Mouse (Mus musculus) MEL (cell line): Measurements from ENCODE around the gene Pck1. TPM values are rescaled to one million over a fixed set of nuclear protein-coding genes. Genes with fewer than 3 reads are reported as not detected.
"Not testable (repeated sequence)": the region's sequence is repeated elsewhere in the genome, so short reads cannot be mapped to it uniquely, and the experiment has no call there.

Experiments
- DNase-seq: peaks from one replicate; pipeline ENCODE4 v3.0.0; 2011; ENCODE audit warnings: low read depth, low spot score
- H3K27ac ChIP-seq: 2 replicates; pipeline ENCODE4 v1.5.1; 2012; ENCODE audit warnings: low read depth, mild to moderate bottlenecking, control low read depth, low read length, moderate library complexity; ENCODE audit not compliant: control insufficient read depth
- H3K27me3 ChIP-seq, 2 experiments: fragments of 150-350 bp in 1 of 2; sonication (generic) in 1 of 2; 2 replicates each; pipeline ENCODE4 v1.6.1; 2012; ENCODE audit warnings: low read length in 2 of 2, mild to moderate bottlenecking in 2 of 2, improper control_type of control experiment in 1 of 2, moderate library complexity in 1 of 2; ENCODE audit not compliant: insufficient read depth in 2 of 2, control insufficient read depth in 1 of 2
- H3K36me3 ChIP-seq, 2 experiments: 2 replicates each; pipeline ENCODE4 v1.6.1; 2012 to 2014; ENCODE audit warnings: low read length in 2 of 2, improper control_type of control experiment in 1 of 2, inconsistent platforms in 1 of 2, mild to moderate bottlenecking in 1 of 2; ENCODE audit not compliant: insufficient read depth in 2 of 2, control insufficient read depth in 1 of 2
- H3K4me1 ChIP-seq, 2 experiments: fragments of 150-350 bp in 1 of 2; sonication (generic) in 1 of 2; 2 replicates each; pipeline ENCODE4 v1.6.1; 2012; ENCODE audit warnings: low read length in 2 of 2, improper control_type of control experiment in 1 of 2, mild to moderate bottlenecking in 1 of 2; ENCODE audit not compliant: insufficient read depth in 2 of 2, control insufficient read depth in 1 of 2
- H3K4me3 ChIP-seq, 2 experiments: fragments of 150-350 bp in 1 of 2; sonication (generic) in 1 of 2; 2 replicates each; pipeline ENCODE4 v1.5.1; 2012; ENCODE audit warnings: low read depth in 2 of 2, low read length in 2 of 2, mild to moderate bottlenecking in 2 of 2, moderate library complexity in 2 of 2, control low read depth in 1 of 2, improper control_type of control experiment in 1 of 2; ENCODE audit not compliant: control insufficient read depth in 1 of 2, insufficient read depth in 1 of 2
- H3K79me2 ChIP-seq: 2 replicates; pipeline ENCODE4 v1.6.1; 2012; ENCODE audit warnings: mild to moderate bottlenecking, low read length, moderate library complexity; ENCODE audit not compliant: control insufficient read depth, poor library complexity, insufficient read depth
- H3K9ac ChIP-seq: 2 replicates; pipeline ENCODE4 v1.6.1; 2012; ENCODE audit warnings: low read depth, mild to moderate bottlenecking, control low read depth, low read length, moderate library complexity; ENCODE audit not compliant: control insufficient read depth, poor library complexity, severe bottlenecking
- H3K9me3 ChIP-seq: fragments of 150-350 bp; sonication (generic); replicated peaks from 2 replicates; pipeline ENCODE4 v1.6.1; 2012; ENCODE audit warnings: mild to moderate bottlenecking, low read length, improper control_type of control experiment, moderate library complexity; ENCODE audit not compliant: insufficient read depth
- CHD1 ChIP-seq: IDR thresholded peaks from 2 replicates; pipeline ENCODE4 v1.6.1; 2012; ENCODE audit warnings: low read depth, mild to moderate bottlenecking, inconsistent platforms, low read length, improper control_type of control experiment
- CTCF ChIP-seq, 3 experiments: IDR thresholded peaks in 2 of 3; conservative IDR thresholded peaks in 1 of 3; 2 replicates each; pipeline ENCODE4 v1.5.1; 2011 to 2012; ENCODE audit warnings: low read length in 3 of 3, low read depth in 2 of 3, mild to moderate bottlenecking in 2 of 3, improper control_type of control experiment in 1 of 3, inconsistent platforms in 1 of 3, mixed read lengths in 1 of 3, moderate library complexity in 1 of 3; ENCODE audit not compliant: control insufficient read depth in 1 of 3, insufficient read depth in 1 of 3, poor library complexity in 1 of 3, severe bottlenecking in 1 of 3
- ELF1 ChIP-seq: IDR thresholded peaks from 2 replicates; pipeline ENCODE4 v1.6.1; 2014; ENCODE audit warnings: low read depth, mild to moderate bottlenecking, inconsistent platforms, low read length, improper control_type of control experiment, moderate library complexity
- GABPA ChIP-seq: IDR thresholded peaks from 2 replicates; pipeline ENCODE4 v1.6.1; 2012; ENCODE audit warnings: low read depth, mild to moderate bottlenecking, inconsistent platforms, low read length, improper control_type of control experiment, moderate library complexity
- RCOR1 ChIP-seq: IDR thresholded peaks from 2 replicates; pipeline ENCODE4 v1.6.1; 2012; ENCODE audit warnings: low read depth, mild to moderate bottlenecking, inconsistent platforms, low read length, improper control_type of control experiment
- SIN3A ChIP-seq: IDR thresholded peaks from 2 replicates; pipeline ENCODE4 v1.6.1; 2012; ENCODE audit warnings: low read length, improper control_type of control experiment, inconsistent platforms
- SMC3 ChIP-seq: IDR thresholded peaks from 2 replicates; pipeline ENCODE4 v1.6.1; 2011; ENCODE audit warnings: low read depth, low read length, improper control_type of control experiment
- ZKSCAN1 ChIP-seq: IDR thresholded peaks from 2 replicates; pipeline ENCODE4 v1.6.1; 2012; ENCODE audit warnings: low read depth, mild to moderate bottlenecking, inconsistent platforms, low read length, improper control_type of control experiment, moderate library complexity
- polyA plus RNA-seq, 2 experiments: library from polyadenylated mRNA; stranded (reverse) in 1 of 2; unstranded in 1 of 2; fragments of >175 nt in 1 of 2; fragments of >200 nt in 1 of 2; gene quantifications; 2 replicates each; pipeline versions ENCODE4 v1.2.1 to v1.2.4; 2012; ENCODE audit warnings: low replicate concordance in 2 of 2, low read depth in 1 of 2; ENCODE audit not compliant: insufficient read length in 2 of 2, insufficient read depth in 1 of 2, missing spikeins in 1 of 2
- total RNA-seq: library from RNA; depleted of rRNA; stranded (reverse); fragments of 300-350 nt; gene quantifications from 2 replicates; pipeline ENCODE4 v1.2.3, GENCODE M21; 2012

Gene Pck1
- total and polyA plus RNA-seq, 3 experiments: not detected

- not testable (repeated sequence) for H3K4me1 ChIP-seq, H3K27me3 ChIP-seq, H3K79me2 ChIP-seq, H3K27ac ChIP-seq, H3K36me3 ChIP-seq, DNase-seq, H3K9me3 ChIP-seq, H3K4me3 ChIP-seq, H3K9ac ChIP-seq
- TF ChIP-seq CTCF (IDR thresholded peaks at IDR 0.05 in 2 of 3, conservative IDR thresholded peaks at IDR 0.05 in 1 of 3; ENCODE audit: control insufficient read depth in 1 of 3, insufficient read depth in 1 of 3, low read depth in 2 of 3, low read length in 3 of 3, poor library complexity in 1 of 3, severe bottlenecking in 1 of 3) (peak; percentile 20 to 44 (median 25); a peak in 4 of 6 replicates), SMC3 (0 out of 2 replicates have a peak, but pooled peaks have one; percentile 2)
Observed at GRCm38 (mm10) chr2:173113796-173114195, 39.1 kb upstream of the Pck1 start.

- H3K36me3 ChIP-seq: no peaks in the 10 kb centered on the region
- no peaks in the 10 kb centered on the region for H3K27me3 ChIP-seq
- H3K9me3 ChIP-seq: no peaks in the 10 kb centered on the region
- H3K4me1 ChIP-seq: no peaks in the 10 kb centered on the region
- no peak within 1 kb of the TSS for H3K4me3 ChIP-seq
- no peak within 1 kb of the TSS for H3K9ac ChIP-seq
- TF ChIP-seq ZKSCAN1: no peak
- TF ChIP-seq CHD1: no peak
- no peak for TF ChIP-seq SIN3A
- TF ChIP-seq GABPA: no peak
- no peak for TF ChIP-seq ELF1
- TF ChIP-seq RCOR1: no peak
- TF ChIP-seq, all 39 proteins: peak for 0
- Histone ChIP-seq H3K79me2 (no peaks in the 10 kb centered on the region), H3K27ac (no peak within 1 kb of the TSS)
- DNase-seq: no peak
Observed at GRCm38 (mm10) chr2:173119023-173119944, 33.6 kb upstream of the Pck1 start, which contains the start of gene Ctcfl. Ctcfl (minus strand) TSS chr2:173119525.

GRCm38 (mm10) chr2:173120117-173120516 lies 32.7 kb upstream of the Pck1 start:
- not testable (repeated sequence) for H3K36me3 ChIP-seq, H3K27me3 ChIP-seq, H3K27ac ChIP-seq, H3K9me3 ChIP-seq, H3K9ac ChIP-seq, H3K79me2 ChIP-seq, H3K4me1 ChIP-seq, H3K4me3 ChIP-seq, DNase-seq
